Mouse (Mus musculus): ENCODE results near the gene Bcl2l11. TPM values are rescaled to one million over a fixed set of nuclear protein-coding genes. Genes with fewer than 3 reads are reported as not detected.
A peak's percentile ranks its signal among the peaks of the same experiment; 100 is the strongest.

Gene Bcl2l11
- 26.2 and 27.4 TPM in 2 replicates for polyA plus RNA-seq (2016; fragmentation: Nextera tagmentation; extraction: Ambion mirVana)

- Histone ChIP-seq H3K27me3 (ENCODE audit: insufficient read depth, poor library complexity, severe bottlenecking) (peaks cover 39% of the 10 kb centered on the region), H3K4me1 (replicated peaks) (peaks cover 72% of the 10 kb centered on the region), H3K27ac (peak within 1 kb of the TSS; percentile 97), H3K36me3 (peaks cover 23% of the 10 kb centered on the region), H3K4me3 (peak within 1 kb of the TSS; percentile 74), H3K9me3 (no peaks in the 10 kb centered on the region)
- under 1% methylated on average over 76 of the region's 76 CpGs for WGBS
- peak; percentile 98 for DNase-seq (ENCODE audit: low spot score)
Measured at GRCm38 (mm10) chr2:128125635-128126470, at the start of gene Bcl2l11. TSS of gene Bcl2l11 (plus strand) at chr2:128126038.

DNA sequence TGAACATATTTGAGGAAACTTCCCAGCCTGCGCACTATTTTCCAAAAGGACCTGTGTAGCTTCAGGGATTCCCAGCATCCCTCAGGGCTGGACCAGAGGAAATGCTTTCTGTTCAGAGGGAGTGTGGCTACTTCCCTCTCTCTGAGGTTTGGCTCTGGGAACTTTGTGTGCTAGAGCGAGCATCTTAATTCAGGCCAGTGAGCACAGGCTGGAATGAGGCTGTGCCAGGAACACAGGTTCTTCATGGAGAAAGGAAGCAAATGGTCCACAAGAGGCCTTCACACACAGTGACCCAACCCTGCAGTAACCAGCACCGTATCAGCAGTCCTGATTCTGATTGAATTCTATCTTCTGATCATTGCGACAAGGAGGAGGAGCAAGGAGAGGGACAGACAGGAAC is 48.9 kb upstream of the Bcl2l11 start:
- Histone ChIP-seq H3K27me3 (ENCODE audit: insufficient read depth, poor library complexity, severe bottlenecking) (peaks cover 9% of the 10 kb centered on the region; the same call in 1 of the 2 replicates), H3K9me3 (no peaks in the 10 kb centered on the region), H3K4me3 (no peak overlapping the region), H3K4me1 (replicated peaks) (peaks cover 15% of the 10 kb centered on the region; the same call in 1 of the 2 replicates), H3K36me3 (no peaks in the 10 kb centered on the region), H3K27ac (no peak overlapping the region)
- WGBS = 84% methylated on average over 4 of the region's 4 CpGs
- DNase-seq (ENCODE audit: low spot score) = no peak

GRCm38 (mm10) chr2:128078859-128079258 is 47.0 kb upstream of the Bcl2l11 start:
- 48% methylated on average over 5 of the region's 5 CpGs for WGBS
- DNase-seq (ENCODE audit: low spot score) = peak; percentile 28
- peaks cover 9% of the 10 kb centered on the region; the same call in 1 of the 2 replicates for H3K27me3 ChIP-seq (ENCODE audit: insufficient read depth, poor library complexity, severe bottlenecking)
- no peaks in the 10 kb centered on the region for H3K9me3 ChIP-seq
- no peak overlapping the region for H3K4me3 ChIP-seq
- H3K36me3 ChIP-seq = no peaks in the 10 kb centered on the region
- no peak overlapping the region for H3K27ac ChIP-seq
- peaks cover 12% of the 10 kb centered on the region; the same call in 1 of the 2 replicates for H3K4me1 ChIP-seq (replicated peaks)

GRCm38 (mm10) chr2:128079316-128079715 is 46.5 kb upstream of the Bcl2l11 start:
- peaks cover 12% of the 10 kb centered on the region; the same call in 1 of the 2 replicates for H3K4me1 ChIP-seq (replicated peaks)
- 81% methylated on average over 6 of the region's 6 CpGs for WGBS
- no peak overlapping the region for H3K4me3 ChIP-seq
- no peaks in the 10 kb centered on the region for H3K36me3 ChIP-seq
- H3K9me3 ChIP-seq = no peaks in the 10 kb centered on the region
- no peak overlapping the region for H3K27ac ChIP-seq
- no peak for DNase-seq (ENCODE audit: low spot score)
- peaks cover 9% of the 10 kb centered on the region; the same call in 1 of the 2 replicates for H3K27me3 ChIP-seq (ENCODE audit: insufficient read depth, poor library complexity, severe bottlenecking)

DNA sequence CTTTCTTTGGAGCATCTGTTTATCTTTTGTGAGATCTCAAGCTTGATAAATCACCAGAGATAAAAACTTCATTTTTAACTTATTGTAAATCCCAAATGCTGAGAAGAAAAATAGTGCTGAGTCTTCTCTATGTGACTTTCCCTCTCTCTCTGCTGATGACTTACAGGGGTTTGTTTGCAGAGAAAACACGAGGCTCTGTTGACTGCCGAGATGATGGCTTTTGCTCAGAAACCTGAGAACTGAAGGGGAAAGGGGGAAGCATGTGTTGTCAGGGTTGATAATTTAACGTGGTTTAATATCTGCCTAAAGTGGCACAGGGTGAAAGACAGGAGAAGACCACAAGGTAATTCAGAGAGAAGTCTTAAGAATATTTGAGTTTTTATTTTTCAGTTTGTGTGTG is 42.0 kb upstream of the Bcl2l11 start:
- whole genome bisulfite sequencing = 42% methylated on average over 3 of the region's 3 CpGs
- Histone ChIP-seq H3K9me3 (no peaks in the 10 kb centered on the region), H3K36me3 (no peaks in the 10 kb centered on the region), H3K4me3 (no peak overlapping the region), H3K4me1 (replicated peaks) (peaks cover 5% of the 10 kb centered on the region; the same call in 1 of the 2 replicates), H3K27me3 (ENCODE audit: insufficient read depth, poor library complexity, severe bottlenecking) (0 out of 2 replicates have a peak, but pooled peaks cover 5% of the 10 kb centered on the region), H3K27ac (no peak overlapping the region)
- no peak for DNase-seq (ENCODE audit: low spot score)

DNA sequence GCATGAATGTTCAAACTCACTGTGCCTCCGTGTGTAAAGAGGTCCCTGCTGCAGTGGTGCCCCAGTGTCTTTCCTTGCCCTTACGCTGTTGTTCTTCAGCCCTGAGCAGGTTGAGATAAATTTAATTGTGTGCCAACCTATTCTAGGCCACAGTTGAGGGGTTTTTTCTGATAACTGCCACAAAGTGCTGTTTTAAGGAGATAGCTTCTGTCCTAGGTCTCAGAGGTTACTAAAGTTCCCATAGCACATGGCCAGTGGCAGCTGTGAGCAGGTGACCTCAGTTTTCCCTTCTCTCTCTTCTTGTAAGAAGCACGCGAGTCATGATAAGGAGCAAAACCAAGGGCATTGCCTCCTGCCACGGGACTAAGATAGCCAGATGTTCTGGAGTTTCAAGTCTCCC is 41.2 kb upstream of the Bcl2l11 start:
- 87% methylated on average over 5 of the region's 5 CpGs for WGBS
- DNase-seq (ENCODE audit: low spot score) = no peak
- H3K4me1 ChIP-seq (replicated peaks) = no peaks in the 10 kb centered on the region
- no peaks in the 10 kb centered on the region for H3K9me3 ChIP-seq
- 0 out of 2 replicates have a peak, but pooled peaks cover 5% of the 10 kb centered on the region for H3K27me3 ChIP-seq (ENCODE audit: insufficient read depth, poor library complexity, severe bottlenecking)
- no peak overlapping the region for H3K4me3 ChIP-seq
- H3K27ac ChIP-seq = no peak overlapping the region
- no peaks in the 10 kb centered on the region for H3K36me3 ChIP-seq

- Histone ChIP-seq H3K36me3 (no peaks in the 10 kb centered on the region), H3K4me1 (replicated peaks) (peaks cover 1% of the 10 kb centered on the region; the same call in 1 of the 2 replicates), H3K27me3 (ENCODE audit: insufficient read depth, poor library complexity, severe bottlenecking) (no peaks in the 10 kb centered on the region), H3K4me3 (no peak overlapping the region), H3K27ac (no peak overlapping the region), H3K9me3 (no peaks in the 10 kb centered on the region)
- 98% methylated on average over 1 of the region's 1 CpGs for WGBS
- DNase-seq (ENCODE audit: low spot score) = no peak
Measured at GRCm38 (mm10) chr2:128085481-128085880, 40.4 kb upstream of the Bcl2l11 start.

GRCm38 (mm10) chr2:128086301-128086886 is 39.4 kb upstream of the Bcl2l11 start:
- DNase-seq (ENCODE audit: low spot score) = no peak
- H3K9me3 ChIP-seq = no peaks in the 10 kb centered on the region
- peak overlapping the region; percentile 45; the same call in 1 of the 2 replicates for H3K27ac ChIP-seq
- 82% methylated on average over 14 of the region's 14 CpGs for WGBS
- H3K27me3 ChIP-seq (ENCODE audit: insufficient read depth, poor library complexity, severe bottlenecking) = no peaks in the 10 kb centered on the region
- peaks cover 10% of the 10 kb centered on the region for H3K4me1 ChIP-seq (replicated peaks)
- no peak overlapping the region for H3K4me3 ChIP-seq
- H3K36me3 ChIP-seq = no peaks in the 10 kb centered on the region

GRCm38 (mm10) chr2:128086996-128087526 is 38.8 kb upstream of the Bcl2l11 start:
- 89% methylated on average over 7 of the region's 7 CpGs for WGBS
- H3K27ac ChIP-seq = no peak overlapping the region
- no peaks in the 10 kb centered on the region for H3K9me3 ChIP-seq
- H3K4me1 ChIP-seq (replicated peaks) = peaks cover 17% of the 10 kb centered on the region
- no peak overlapping the region for H3K4me3 ChIP-seq
- no peaks in the 10 kb centered on the region for H3K27me3 ChIP-seq (ENCODE audit: insufficient read depth, poor library complexity, severe bottlenecking)
- no peaks in the 10 kb centered on the region for H3K36me3 ChIP-seq
- no peak for DNase-seq (ENCODE audit: low spot score)

GRCm38 (mm10) chr2:128087798-128088545 is 37.9 kb upstream of the Bcl2l11 start:
- no peaks in the 10 kb centered on the region for H3K9me3 ChIP-seq
- H3K27ac ChIP-seq = no peak overlapping the region
- H3K36me3 ChIP-seq = no peaks in the 10 kb centered on the region
- no peak overlapping the region for H3K4me3 ChIP-seq
- WGBS = 87% methylated on average over 8 of the region's 8 CpGs
- DNase-seq (ENCODE audit: low spot score) = no peak
- H3K27me3 ChIP-seq (ENCODE audit: insufficient read depth, poor library complexity, severe bottlenecking) = no peaks in the 10 kb centered on the region
- H3K4me1 ChIP-seq (replicated peaks) = peaks cover 26% of the 10 kb centered on the region

GRCm38 (mm10) chr2:128090283-128090885 is 35.5 kb upstream of the Bcl2l11 start:
- peaks cover 41% of the 10 kb centered on the region for H3K4me1 ChIP-seq (replicated peaks)
- DNase-seq (ENCODE audit: low spot score) = no peak
- H3K36me3 ChIP-seq = no peaks in the 10 kb centered on the region
- 91% methylated on average over 6 of the region's 6 CpGs for WGBS
- no peaks in the 10 kb centered on the region for H3K9me3 ChIP-seq
- no peaks in the 10 kb centered on the region for H3K27me3 ChIP-seq (ENCODE audit: insufficient read depth, poor library complexity, severe bottlenecking)
- no peak overlapping the region for H3K4me3 ChIP-seq
- H3K27ac ChIP-seq = peak overlapping the region; percentile 77; the same call in 1 of the 2 replicates

All from hindbrain, embryonic 10.5 days (tissue).